Comparison of ENCODE assay signal across 14 mouse cellular contexts in genomic region chr4:145037006-145037405, GRCm38 (mm10).
DNase-seq lines count a peak whose midpoint lies in the region; ATAC-seq lines count a peak whose summit lies in the region.
"Had no signal": no experiment of that assay in that cellular context is flagged by ENCODE, and none has a peak within 500 bp of the region (broad histone marks: within the 10 kb centered on the region; RNA-seq: fewer than 3 reads in every experiment).

No protein-coding gene starts in this region.

- H3K27ac ChIP-seq in heart, embryonic 10.5 days = no peak overlapping the region
- peak overlapping the region; percentile 61; the same call in 1 of the 2 replicates for H3K27ac ChIP-seq in embryonic facial prominence, embryonic 15.5 days (replicated peaks)
- no peak overlapping the region for H3K27ac ChIP-seq in forebrain, embryonic 10.5 days
- H3K27ac ChIP-seq: intestine, embryonic 15.5 days had no signal

- H3K9me3 ChIP-seq in heart, embryonic 10.5 days = no peaks in the 10 kb centered on the region
- no peaks in the 10 kb centered on the region for H3K9me3 ChIP-seq in embryonic facial prominence, embryonic 15.5 days (replicated peaks)
- no peaks in the 10 kb centered on the region for H3K9me3 ChIP-seq in forebrain, embryonic 10.5 days
- H3K9me3 ChIP-seq: embryonic facial prominence, embryonic 13.5 days; intestine, embryonic 15.5 days; limb, embryonic 15.5 days had no signal

- peak; percentile 50 to 59 for DNase-seq in heart, adult 9 months (ENCODE audit: low spot score in 2 of 2)
- DNase-seq in heart, embryonic 10.5 days (ENCODE audit: low spot score) = no peak
- peak; percentile 64 for DNase-seq in NIH3T3 (ENCODE audit: low read depth)
- peak; percentile 67 for DNase-seq in lung, postnatal 36 days
- no peak for DNase-seq in thymus, adult 18-20 months
- DNase-seq in forebrain, embryonic 10.5 days (ENCODE audit: extremely low spot score, low spot score) = no peak
- DNase-seq in gastrocnemius, adult 18-20 months (ENCODE audit: low spot score) = no peak
- DNase-seq: cerebellum, adult 11-12 months; heart, postnatal 10 days had no signal

- H3K36me3 ChIP-seq in heart, embryonic 10.5 days = peaks cover 18% of the 10 kb centered on the region
- 0 out of 2 replicates have a peak, but pooled peaks cover 5% of the 10 kb centered on the region for H3K36me3 ChIP-seq in embryonic facial prominence, embryonic 15.5 days
- peaks cover 10% of the 10 kb centered on the region for H3K36me3 ChIP-seq in forebrain, embryonic 10.5 days (replicated peaks)

- H3K9ac ChIP-seq in embryonic facial prominence, embryonic 15.5 days = no peak overlapping the region
- H3K9ac ChIP-seq: embryonic facial prominence, embryonic 13.5 days; intestine, embryonic 15.5 days; limb, embryonic 15.5 days had no signal

- H3K4me1 ChIP-seq in heart, embryonic 10.5 days = peaks cover 54% of the 10 kb centered on the region
- peaks cover 31% of the 10 kb centered on the region for H3K4me1 ChIP-seq in embryonic facial prominence, embryonic 15.5 days
- peaks cover 41% of the 10 kb centered on the region for H3K4me1 ChIP-seq in forebrain, embryonic 10.5 days

- H3K4me2 ChIP-seq in embryonic facial prominence, embryonic 15.5 days (replicated peaks) = no peak overlapping the region
- H3K4me2 ChIP-seq: embryonic facial prominence, embryonic 13.5 days; intestine, embryonic 15.5 days; limb, embryonic 15.5 days had no signal

- H3K27me3 ChIP-seq in heart, embryonic 10.5 days (ENCODE audit: insufficient read depth, poor library complexity, severe bottlenecking) = no peaks in the 10 kb centered on the region
- H3K27me3 ChIP-seq in embryonic facial prominence, embryonic 15.5 days = no peaks in the 10 kb centered on the region
- H3K27me3 ChIP-seq in forebrain, embryonic 10.5 days (ENCODE audit: poor library complexity, severe bottlenecking) = no peaks in the 10 kb centered on the region; the same call in 1 of the 2 replicates
- H3K27me3 ChIP-seq: CH12.LX; embryonic facial prominence, embryonic 13.5 days; intestine, embryonic 15.5 days; limb, embryonic 15.5 days had no signal

- 61% methylated on average over 3 of the region's 3 CpGs for WGBS in heart, embryonic 10.5 days
- 60% methylated on average over 3 of the region's 3 CpGs for WGBS in embryonic facial prominence, embryonic 15.5 days
- 62% methylated on average over 3 of the region's 3 CpGs for WGBS in forebrain, embryonic 10.5 days

- H3K4me3 ChIP-seq in heart, embryonic 10.5 days = no peak overlapping the region
- H3K4me3 ChIP-seq in embryonic facial prominence, embryonic 15.5 days (replicated peaks) = no peak overlapping the region
- no peak overlapping the region for H3K4me3 ChIP-seq in forebrain, embryonic 10.5 days
- H3K4me3 ChIP-seq: embryonic facial prominence, embryonic 13.5 days; intestine, embryonic 15.5 days; limb, embryonic 15.5 days had no signal

- ATAC-seq in embryonic facial prominence, embryonic 15.5 days (ENCODE audit: insufficient number of reproducible peaks, low FRiP score, low TSS enrichment, low read depth) = no peak
- ATAC-seq: intestine, embryonic 15.5 days had no signal

Comparison
In these comparisons a context has a peak if more than half of its experiments do, and no peak if none do; other contexts are left out.
1. DNase-seq: peak in heart, adult 9 months (2 of 2), NIH3T3 (single experiment) and lung, postnatal 36 days (single experiment); none in heart, embryonic 10.5 days (single experiment), thymus, adult 18-20 months (0 of 2), forebrain, embryonic 10.5 days (single experiment) and gastrocnemius, adult 18-20 months (single experiment).